Mouse (Mus musculus): ENCODE results near the gene Shh.

The Shh gene

DNA sequence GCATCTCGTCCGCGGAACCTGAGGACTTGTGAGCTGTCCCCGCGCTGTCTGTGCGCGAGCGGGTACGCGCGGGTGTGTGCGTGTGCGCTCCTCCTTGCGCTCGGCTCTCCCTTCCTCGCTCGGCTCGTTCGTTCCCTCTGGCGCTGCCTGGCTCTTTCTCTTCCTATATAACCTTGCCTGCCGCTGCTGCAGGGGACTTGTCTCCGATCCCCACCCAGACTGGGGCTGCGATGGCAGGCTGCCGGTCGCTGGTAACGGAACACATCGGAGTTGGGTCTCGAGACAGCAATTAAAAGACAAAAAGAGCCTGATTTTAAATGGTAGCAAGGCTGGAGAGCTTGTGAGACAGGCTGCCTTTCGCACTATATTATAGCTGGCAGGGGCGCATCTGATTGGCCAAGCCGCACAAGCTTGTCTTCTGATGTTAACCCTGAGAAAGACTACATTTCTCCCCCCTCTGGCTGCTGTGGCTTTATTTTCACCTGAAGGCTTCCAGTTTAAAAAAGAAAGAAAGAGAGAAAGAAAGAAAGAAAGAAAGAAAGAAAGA, at the start of gene Shh:
Gene Shh (minus strand): TSS at position 497 of the 547 bp plus-strand sequence.
- no peak for DNase-seq (ENCODE audit: low spot score in 2 of 2)

GRCm38 (mm10) chr5:28500792-28501439, 33.9 kb upstream of the Shh start:
- peak in 1 of 2 experiments; percentile 6 for DNase-seq (ENCODE audit: low spot score in 2 of 2)

DNA sequence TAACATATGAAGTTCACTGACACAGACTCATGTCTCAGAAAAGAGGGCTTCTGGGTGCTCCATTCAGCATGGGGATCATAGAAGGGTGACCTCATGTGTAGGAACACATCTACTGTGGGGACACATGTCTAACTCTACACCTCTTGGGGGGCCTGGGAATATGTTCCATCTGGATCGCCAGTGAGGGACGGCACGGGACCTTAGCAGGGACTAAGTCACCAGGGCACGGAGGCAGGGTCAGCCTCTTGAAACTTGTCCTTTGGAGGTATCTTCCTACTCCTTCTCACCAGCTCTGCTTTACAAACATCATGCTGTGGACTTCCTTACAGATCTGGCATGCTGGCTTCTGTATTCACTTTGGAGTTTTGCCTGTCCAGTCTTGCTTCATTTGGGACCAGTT, 31.8 kb upstream of the Shh start:
- peak in 1 of 2 experiments; percentile 15 for DNase-seq (ENCODE audit: low spot score in 2 of 2)

DNA sequence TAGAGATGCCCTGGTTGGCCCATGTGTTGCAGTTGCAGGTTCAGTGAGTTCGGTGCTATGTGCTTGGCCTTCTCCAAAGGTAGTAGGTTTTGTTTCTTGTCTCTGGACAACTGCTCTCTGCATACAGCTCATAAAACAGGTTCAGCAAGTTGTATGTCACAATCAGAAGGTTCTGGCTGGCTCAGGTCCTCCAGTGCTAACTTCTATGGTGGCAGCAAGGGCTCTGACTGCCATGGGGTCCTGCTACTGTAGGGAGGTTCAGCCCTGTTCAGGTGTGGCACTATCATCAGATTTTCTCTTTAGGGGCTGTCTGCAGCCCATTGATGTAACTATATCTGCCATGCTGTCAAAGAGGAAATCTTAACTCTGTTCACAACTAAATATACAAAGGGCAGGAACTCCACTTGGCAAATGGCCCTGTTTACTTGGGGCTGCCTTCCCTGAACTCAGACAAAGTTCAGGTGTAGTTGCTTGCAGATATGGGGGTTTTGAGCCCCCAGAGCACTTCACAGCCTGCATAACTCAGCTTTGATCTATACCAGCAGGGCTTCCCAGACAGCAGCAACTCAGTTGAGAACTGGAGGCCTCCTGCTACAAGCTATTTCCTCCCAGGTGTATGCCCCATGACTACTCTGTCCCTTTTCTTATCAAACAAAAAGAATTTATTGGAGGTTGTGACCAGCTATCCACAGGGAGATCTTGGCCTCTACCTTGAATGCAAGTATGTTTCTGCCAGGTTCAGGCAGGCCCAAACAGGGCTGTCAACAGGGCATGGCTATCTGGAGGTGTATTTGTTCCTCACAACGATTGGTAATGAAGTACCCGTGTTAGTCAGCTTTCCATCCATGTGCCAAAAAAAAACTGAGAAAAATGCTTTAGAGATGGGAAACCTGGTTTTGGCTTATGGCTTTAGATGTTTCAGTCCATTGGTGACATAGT, 28.9 kb upstream of the Shh start:
- DNase-seq (ENCODE audit: low spot score in 2 of 2) = peak in 1 of 2 experiments; percentile 13

GRCm38 (mm10) chr5:28493550-28493949, 26.5 kb upstream of the Shh start:
- DNase-seq (ENCODE audit: low spot score in 2 of 2) = peak in 1 of 2 experiments; percentile 6

DNA sequence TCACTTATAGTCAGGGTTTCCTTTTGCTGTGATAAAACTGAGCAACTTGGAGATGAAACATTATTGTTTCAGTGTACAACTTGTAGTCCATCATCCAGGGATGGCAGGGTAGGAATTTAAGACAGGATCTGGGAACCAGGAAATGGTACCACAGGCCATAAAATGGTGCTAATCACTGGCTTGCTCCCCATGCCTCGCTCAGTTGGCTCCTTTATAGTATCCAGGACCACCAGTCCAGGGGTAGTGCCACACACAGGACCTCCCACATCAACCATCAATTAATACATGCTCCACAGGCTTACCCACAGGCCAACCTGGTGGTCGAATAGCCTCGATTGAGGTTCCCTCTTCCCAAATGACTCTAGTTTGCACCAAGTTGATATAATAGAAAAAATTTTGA, 15.9 kb upstream of the Shh start:
- no peak for DNase-seq (ENCODE audit: low spot score in 2 of 2)

DNA sequence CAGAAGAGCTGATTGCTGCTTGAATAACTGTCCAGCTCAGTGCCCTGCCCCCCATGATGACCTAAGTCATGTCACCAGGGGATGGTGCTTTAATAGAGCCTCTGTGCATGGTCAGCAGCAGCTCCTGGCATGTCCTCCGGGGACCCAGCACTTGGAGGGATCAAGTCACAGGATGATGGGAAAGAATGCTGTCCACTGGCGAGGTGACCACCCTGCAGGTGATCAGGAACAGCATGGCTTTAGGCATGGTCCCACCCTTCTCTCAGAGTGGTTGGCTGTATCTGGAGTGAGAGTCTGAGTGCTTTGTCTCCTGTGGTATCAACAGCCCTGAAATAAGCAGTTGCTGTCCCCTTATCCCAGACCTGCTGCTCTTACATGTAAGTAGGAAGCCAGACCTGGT, 14.7 kb upstream of the Shh start:
- DNase-seq (ENCODE audit: low spot score in 2 of 2) = no peak

GRCm38 (mm10) chr5:28476389-28477379, 9.6 kb upstream of the Shh start:
- no peak for DNase-seq (ENCODE audit: low spot score in 2 of 2)

GRCm38 (mm10) chr5:28473556-28473955, 6.5 kb upstream of the Shh start:
- no peak for DNase-seq (ENCODE audit: low spot score in 2 of 2)

GRCm38 (mm10) chr5:28469525-28470202, 2.6 kb upstream of the Shh start:
- peak; percentile 52 to 69 for DNase-seq (ENCODE audit: low spot score in 2 of 2)

DNA sequence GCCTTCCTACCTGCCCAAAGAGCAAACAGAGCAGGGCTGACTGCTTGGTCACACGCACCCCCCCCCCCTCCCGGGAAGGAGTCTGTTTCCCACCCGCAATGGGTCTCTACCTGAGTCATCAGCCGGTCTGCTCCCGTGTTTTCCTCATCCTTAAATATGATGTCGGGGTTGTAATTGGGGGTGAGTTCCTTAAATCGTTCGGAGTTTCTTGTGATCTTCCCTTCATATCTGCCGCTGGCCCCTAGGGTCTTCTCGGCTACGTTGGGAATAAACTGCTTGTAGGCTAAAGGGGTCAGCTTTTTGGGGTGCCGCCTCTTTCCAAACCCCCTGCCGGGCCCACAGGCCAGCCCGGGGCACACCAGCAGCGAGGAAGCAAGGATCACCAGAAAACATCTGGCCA, 705 bp downstream of the Shh start:
- no peak for DNase-seq (ENCODE audit: low spot score in 2 of 2)

DNA sequence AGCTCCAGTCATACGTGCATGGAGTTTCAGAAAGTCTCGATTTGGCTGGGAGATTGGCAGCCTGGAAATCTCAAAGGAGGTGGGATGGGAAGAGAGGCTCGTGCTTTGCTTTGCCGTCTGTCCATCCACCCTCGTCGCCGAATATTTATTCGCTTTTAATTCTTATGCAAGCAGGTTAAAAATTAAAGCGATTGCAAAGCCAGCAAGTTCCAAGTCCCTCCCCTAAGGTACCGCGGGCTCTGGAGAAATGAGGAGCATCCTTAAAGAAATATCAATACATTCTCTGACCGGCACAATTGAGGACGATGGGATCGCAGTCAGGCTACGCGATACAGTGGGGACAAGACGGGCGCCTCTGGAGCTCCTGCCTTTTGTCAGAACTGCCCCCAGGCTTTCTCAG, 1.5 kb downstream of the Shh start:
- no peak for DNase-seq (ENCODE audit: low spot score in 2 of 2)

DNA sequence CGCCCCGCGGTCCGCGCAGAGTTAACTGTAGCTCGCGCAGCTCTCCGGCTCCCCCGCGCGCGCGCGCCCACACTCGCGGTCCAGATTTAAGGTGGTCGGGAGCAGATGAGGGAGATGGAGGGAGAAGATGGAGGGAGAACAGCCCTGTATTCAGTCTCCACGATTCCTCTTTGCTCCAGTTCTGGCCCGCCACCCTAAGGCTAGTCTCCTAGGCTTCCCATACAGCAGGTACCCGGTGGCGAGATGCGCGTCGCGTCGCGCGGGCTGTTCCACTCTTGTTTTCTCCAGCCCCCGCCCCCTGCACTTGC, 2.0 kb downstream of the Shh start:
- DNase-seq (ENCODE audit: low spot score in 2 of 2) = peak in 1 of 2 experiments; percentile 47

DNA sequence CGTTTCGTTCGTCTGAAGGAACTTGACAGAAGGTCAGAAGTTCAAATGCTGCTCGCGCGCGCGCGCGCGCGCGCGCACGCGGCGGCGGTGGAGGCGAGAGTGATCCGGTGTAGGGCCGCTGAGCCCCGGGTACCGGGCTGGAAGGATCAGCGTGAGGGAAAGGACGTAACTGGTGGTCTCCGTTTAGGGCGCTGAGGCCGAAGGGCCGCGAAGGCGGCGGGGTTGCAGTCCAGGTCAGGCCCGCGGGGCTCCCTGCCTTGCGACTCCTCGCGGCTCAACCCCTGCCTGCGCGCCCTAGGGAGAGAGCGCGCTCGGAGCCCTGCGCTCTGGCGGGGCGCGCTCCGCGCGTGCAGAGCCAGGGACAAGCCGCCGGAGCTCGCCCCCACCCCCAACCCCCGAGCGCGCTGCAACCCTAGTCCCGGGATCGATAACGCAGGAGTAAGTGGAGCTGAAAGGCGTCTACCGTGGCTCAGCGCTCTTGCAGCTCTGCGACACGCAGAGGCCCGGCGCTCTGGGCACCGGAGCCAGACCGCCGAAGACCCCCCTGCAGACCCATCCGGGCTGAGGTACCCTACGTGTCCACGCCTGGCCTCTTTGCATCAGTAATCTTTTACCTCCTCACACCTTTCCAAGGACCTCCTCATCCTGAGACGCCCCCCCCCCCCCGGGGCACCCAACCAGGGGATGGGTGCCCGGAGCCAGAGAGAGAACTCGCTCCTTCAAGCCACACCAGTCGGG, 2.5 kb downstream of the Shh start:
- DNase-seq (ENCODE audit: low spot score in 2 of 2) = no peak

- no peak for DNase-seq (ENCODE audit: low spot score in 2 of 2)
Observed at GRCm38 (mm10) chr5:28463656-28464055, 3.4 kb downstream of the Shh start.

DNA sequence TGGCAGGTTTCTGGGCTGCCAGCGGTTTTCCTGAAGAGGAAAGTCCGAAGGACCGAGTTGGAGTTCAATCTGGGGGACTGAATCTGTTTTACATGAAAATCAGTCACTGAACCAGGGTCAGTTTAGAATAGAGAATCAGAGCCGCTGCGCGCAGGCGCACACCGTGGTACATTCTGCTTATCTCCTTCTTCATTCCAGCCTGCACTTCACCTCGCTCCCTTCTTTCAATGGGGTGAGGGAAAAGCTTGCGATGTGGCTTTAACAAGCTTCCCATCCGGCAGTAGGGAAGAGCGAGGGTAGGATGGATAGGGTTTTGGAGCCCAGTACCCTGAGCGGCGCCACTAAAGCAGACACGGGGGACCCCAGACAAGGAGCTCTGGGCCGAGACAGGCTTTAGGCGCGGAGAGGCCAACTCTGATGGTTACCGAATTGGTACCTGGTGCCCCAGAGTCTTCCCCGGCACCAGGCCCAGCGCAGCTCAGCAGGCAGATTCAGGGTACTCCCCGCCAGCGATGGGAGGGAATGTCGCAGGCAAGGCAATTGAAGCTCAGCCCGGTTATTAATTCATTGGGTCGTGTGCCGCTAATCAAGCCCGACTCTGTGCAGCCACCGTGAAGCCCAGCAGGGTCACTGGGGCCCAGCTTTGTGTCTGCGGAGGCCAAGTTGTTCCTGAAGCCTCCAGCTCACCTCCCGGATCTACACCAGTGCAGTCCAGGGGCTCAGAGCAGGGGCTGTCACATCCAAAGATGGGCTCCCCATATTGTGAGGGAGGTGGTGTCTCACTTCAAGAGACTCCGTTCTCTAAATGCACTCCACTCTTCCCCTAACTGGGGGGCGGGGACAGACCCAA, 4.1 kb downstream of the Shh start:
- no peak for DNase-seq (ENCODE audit: low spot score in 2 of 2)

DNA sequence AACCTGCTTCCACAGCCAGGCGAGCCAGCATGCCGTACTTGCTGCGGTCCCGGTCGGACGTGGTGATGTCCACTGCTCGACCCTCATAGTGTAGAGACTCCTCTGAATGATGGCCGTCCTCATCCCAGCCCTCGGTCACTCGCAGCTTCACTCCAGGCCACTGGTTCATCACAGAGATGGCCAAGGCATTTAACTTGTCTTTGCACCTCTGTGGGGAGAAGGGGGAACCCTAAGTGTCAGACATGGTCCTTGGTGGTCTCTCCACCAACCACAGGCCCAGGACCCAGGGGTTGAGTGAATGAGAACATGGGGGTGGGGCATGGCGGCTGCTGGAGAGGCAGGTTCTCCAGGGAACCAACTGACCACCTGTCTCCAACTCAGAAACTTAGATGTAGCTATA, 5.7 kb downstream of the Shh start:
- no peak for DNase-seq (ENCODE audit: low spot score in 2 of 2)

DNA sequence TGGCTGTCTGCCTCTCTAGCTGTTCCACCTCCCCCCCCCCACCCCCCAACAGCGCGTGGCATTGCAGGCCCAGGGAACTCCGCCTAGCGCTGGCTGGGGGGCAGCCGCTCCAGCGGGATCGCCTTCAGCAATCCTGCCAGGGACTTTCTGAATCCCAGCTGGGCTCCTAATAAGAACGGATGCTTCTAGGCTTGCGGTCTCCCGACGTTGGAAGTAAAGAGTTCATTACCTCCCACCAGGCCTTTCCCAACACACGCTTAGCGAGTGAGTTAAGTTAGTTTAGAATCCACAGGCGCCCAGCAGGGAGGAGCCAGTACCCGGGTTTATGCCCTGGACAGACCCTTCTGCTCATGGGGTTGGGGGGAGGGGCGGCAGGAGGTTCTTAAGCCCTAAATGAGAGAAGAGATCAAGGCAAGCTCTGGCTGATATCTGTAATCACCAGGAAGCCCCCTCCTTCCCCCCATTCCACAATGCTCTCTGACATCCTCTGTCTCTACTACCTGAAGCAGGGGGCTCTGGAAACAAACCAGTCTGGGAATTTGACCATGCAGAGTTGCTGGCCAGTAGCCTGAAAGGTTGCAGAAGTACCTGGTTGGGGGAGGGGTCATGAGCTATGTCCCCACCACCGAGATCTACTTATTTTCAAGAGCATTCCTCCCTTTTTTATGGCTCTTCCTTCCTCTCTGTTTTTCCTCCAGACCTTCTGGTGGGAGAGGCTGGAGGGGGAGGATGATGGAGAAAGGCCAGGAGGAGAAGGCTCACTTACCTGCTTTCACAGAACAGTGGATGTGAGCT, 6.3 kb downstream of the Shh start:
- DNase-seq (ENCODE audit: low spot score in 2 of 2) = no peak
